In genomic region chr8:21911931-21912330, GRCm38 (mm10) we compare ENCODE assay signal across 16 mouse cellular contexts. TPM values are rescaled to one million over a fixed set of nuclear protein-coding genes. Genes with fewer than 3 reads are reported as not detected.
"Had no signal": no experiment of that assay in that cellular context is flagged by ENCODE, and none has a peak within 500 bp of the region (broad histone marks: within the 10 kb centered on the region; RNA-seq: fewer than 3 reads in every experiment).

No protein-coding gene starts in this region.

- DNase-seq: retina, postnatal 1 day; right cerebral cortex, adult 18-20 months; right cerebral cortex, postnatal 14 days; right cerebral cortex, postnatal 25 days; right cerebral cortex, postnatal 4 days; spleen, adult 18-20 months; thymus, adult 18-20 months; thymus, adult 2 months; thymus, postnatal 14 days; thymus, postnatal 25 days; thymus, postnatal 36 days; thymus, postnatal 4 days had no signal

- H3K9ac ChIP-seq: neural tube, embryonic 15.5 days; stomach, embryonic 15.5 days had no signal

- H3K4me3 ChIP-seq: neural tube, embryonic 15.5 days; stomach, embryonic 15.5 days had no signal

- H3K4me1 ChIP-seq: neural tube, embryonic 15.5 days; stomach, embryonic 15.5 days had no signal

- H3K9me3 ChIP-seq: neural tube, embryonic 15.5 days; stomach, embryonic 15.5 days had no signal

- H3K36me3 ChIP-seq: neural tube, embryonic 15.5 days; stomach, embryonic 15.5 days had no signal

- H3K27ac ChIP-seq: neural tube, embryonic 15.5 days; stomach, embryonic 15.5 days; stomach, postnatal 0 days had no signal

RNA-seq across cellular contexts. Expression of gene Defb11, which starts 5.7 kb away (rescaled TPM):
- total RNA-seq: neutrophil, adult 5-6 weeks had no signal

RNA-seq across cellular contexts. Expression of gene Defb15, which starts 20.6 kb away (rescaled TPM):
- total RNA-seq: neutrophil, adult 5-6 weeks had no signal

RNA-seq across cellular contexts. Expression of gene Defb35, which starts 26.2 kb away (rescaled TPM):
- total RNA-seq: neutrophil, adult 5-6 weeks had no signal

RNA-seq across cellular contexts. Expression of gene Defb9, which starts 26.7 kb away (rescaled TPM):
- total RNA-seq: neutrophil, adult 5-6 weeks had no signal

RNA-seq across cellular contexts. Expression of gene Defb13, which starts 34.6 kb away (rescaled TPM):
- total RNA-seq: neutrophil, adult 5-6 weeks had no signal
